Mouse (Mus musculus) hindbrain, embryonic 12.5 days (tissue): ENCODE results near the gene Fhit. TPM values are rescaled to one million over a fixed set of nuclear protein-coding genes. Genes with fewer than 3 reads are reported as not detected.

Source experiments
- ATAC-seq: fragments of 200-750 bp; cut with Nextera tagmentation; 2 replicates; pipeline ENCODE4 v1.8.0; 2017; ENCODE audit warnings: moderate TSS enrichment; ENCODE audit not compliant: low FRiP score
- H3K27ac ChIP-seq: fragments of 300-500 bp; sonication (generic); 2 replicates; pipeline ENCODE4 v1.5.1; 2016; ENCODE audit warnings: mild to moderate bottlenecking
- H3K27me3 ChIP-seq: fragments of 300-500 bp; sonication (generic); 2 replicates; pipeline ENCODE4 v1.6.1; 2016; ENCODE audit warnings: mild to moderate bottlenecking
- H3K36me3 ChIP-seq: fragments of 300-500 bp; sonication (generic); 2 replicates; pipeline ENCODE4 v1.6.1; 2016; ENCODE audit warnings: mild to moderate bottlenecking
- H3K4me1 ChIP-seq: fragments of 300-500 bp; sonication (generic); 2 replicates; pipeline ENCODE4 v1.6.1; 2016
- H3K4me2 ChIP-seq: fragments of 300-500 bp; sonication (generic); replicated peaks from 2 replicates; pipeline ENCODE4 v1.6.1; 2016; ENCODE audit warnings: mild to moderate bottlenecking
- H3K4me3 ChIP-seq: fragments of 300-500 bp; sonication (generic); 2 replicates; pipeline ENCODE4 v1.5.1; 2016; ENCODE audit warnings: mild to moderate bottlenecking
- H3K9ac ChIP-seq: fragments of 300-500 bp; sonication (generic); 2 replicates; pipeline ENCODE4 v1.6.1; 2016; ENCODE audit warnings: mild to moderate bottlenecking, moderate library complexity
- H3K9me3 ChIP-seq: fragments of 300-500 bp; sonication (generic); replicated peaks from 2 replicates; pipeline ENCODE4 v1.6.1; 2016; ENCODE audit warnings: mild to moderate bottlenecking
- whole genome bisulfite sequencing: fragments of 180-500 bp; shearing (Covaris S2); methylation state at CpG from one replicate; pipeline ENCODE4 v1.1.7; 2016; 5-methylcytosine and 5-hydroxymethylcytosine counted together
- polyA plus RNA-seq: library from polyadenylated mRNA; unstranded; fragments of >200 nt; fragmentation: Nextera tagmentation; extraction: Ambion mirVana; gene quantifications from 2 replicates; pipeline ENCODE4 v1.2.1, GENCODE M21; 2016

Gene Fhit
- polyA plus RNA-seq, 1 experiment from 2014 or later = 5.5 TPM

DNA sequence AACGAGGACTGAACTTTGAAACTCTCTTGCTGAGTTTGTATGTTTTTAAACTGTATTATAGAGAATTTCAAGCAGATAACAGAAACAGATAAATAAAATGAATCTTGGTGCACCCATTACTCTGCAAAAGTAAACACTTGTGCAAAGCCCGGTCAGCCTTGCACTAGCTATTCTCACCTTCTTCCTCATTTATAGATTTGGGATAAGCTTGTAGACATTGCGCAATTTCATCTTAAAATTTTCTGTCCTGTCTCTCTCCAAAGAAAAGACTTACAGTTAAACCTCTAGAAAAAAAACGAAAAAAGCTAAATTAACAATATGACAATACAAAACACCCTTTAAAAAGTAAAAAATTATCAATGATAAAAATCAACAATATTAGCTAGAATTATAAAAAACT, 795.0 kb downstream of the Fhit start:
- H3K36me3 ChIP-seq = no peaks in the 10 kb centered on the region
- H3K4me1 ChIP-seq = no peaks in the 10 kb centered on the region
- ATAC-seq = no peak
- no peaks in the 10 kb centered on the region for H3K27me3 ChIP-seq
- H3K4me3 ChIP-seq = no peak overlapping the region
- no peak overlapping the region for H3K27ac ChIP-seq
- H3K4me2 ChIP-seq = no peak overlapping the region
- no peak overlapping the region for H3K9ac ChIP-seq
- 97% methylated on average over 4 of the region's 4 CpGs for WGBS
- H3K9me3 ChIP-seq = no peaks in the 10 kb centered on the region

GRCm38 (mm10) chr14:10364281-10364680, 797.6 kb downstream of the Fhit start:
- no peaks in the 10 kb centered on the region for H3K36me3 ChIP-seq
- no peak overlapping the region for H3K4me2 ChIP-seq
- no peak overlapping the region for H3K9ac ChIP-seq
- no peak for ATAC-seq
- no peaks in the 10 kb centered on the region for H3K9me3 ChIP-seq
- H3K27ac ChIP-seq = no peak overlapping the region
- H3K4me3 ChIP-seq = no peak overlapping the region
- H3K27me3 ChIP-seq = no peaks in the 10 kb centered on the region
- H3K4me1 ChIP-seq = no peaks in the 10 kb centered on the region
- 62% methylated on average over 6 of the region's 6 CpGs for WGBS

DNA sequence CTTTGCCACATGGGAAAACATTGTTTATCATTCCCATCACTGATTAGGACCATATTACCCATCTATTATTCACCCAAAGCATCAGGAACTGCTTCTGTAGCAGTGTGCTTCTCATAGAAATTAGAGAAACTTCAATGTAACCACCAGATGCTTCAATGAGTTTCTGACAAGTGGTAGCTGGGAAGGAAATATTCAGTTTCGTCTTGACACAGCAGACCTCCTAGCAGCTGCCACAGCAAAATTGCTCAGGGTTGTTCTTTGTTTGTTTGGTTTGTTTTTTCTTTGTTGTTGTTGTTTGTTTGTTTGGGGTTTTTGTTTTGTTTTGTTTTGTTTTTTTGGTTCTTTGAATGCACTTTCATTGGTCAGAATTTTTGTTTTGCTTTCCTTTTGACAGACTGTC, 798.5 kb downstream of the Fhit start:
- H3K4me3 ChIP-seq = no peak overlapping the region
- no peak overlapping the region for H3K27ac ChIP-seq
- no peak overlapping the region for H3K9ac ChIP-seq
- H3K4me1 ChIP-seq = no peaks in the 10 kb centered on the region
- H3K36me3 ChIP-seq = no peaks in the 10 kb centered on the region
- no peak overlapping the region for H3K4me2 ChIP-seq
- 70% methylated on average over 1 of the region's 1 CpGs for WGBS
- H3K9me3 ChIP-seq = no peaks in the 10 kb centered on the region
- H3K27me3 ChIP-seq = no peaks in the 10 kb centered on the region
- ATAC-seq = no peak

- no peak for ATAC-seq
- Histone ChIP-seq H3K9ac (no peak overlapping the region), H3K4me3 (no peak overlapping the region), H3K36me3 (no peaks in the 10 kb centered on the region), H3K27me3 (no peaks in the 10 kb centered on the region), H3K4me1 (no peaks in the 10 kb centered on the region), H3K4me2 (no peak overlapping the region), H3K27ac (no peak overlapping the region), H3K9me3 (no peaks in the 10 kb centered on the region)
These were observed 815.9 kb downstream of the Fhit start for GRCm38 (mm10) chr14:10345905-10346304.

- Histone ChIP-seq H3K4me1 (no peaks in the 10 kb centered on the region), H3K27me3 (no peaks in the 10 kb centered on the region), H3K36me3 (no peaks in the 10 kb centered on the region), H3K4me2 (no peak overlapping the region), H3K9me3 (no peaks in the 10 kb centered on the region), H3K9ac (no peak overlapping the region), H3K4me3 (no peak overlapping the region), H3K27ac (no peak overlapping the region)
- ATAC-seq = no peak
- WGBS = 96% methylated on average over 1 of the region's 1 CpGs
These were observed 817.8 kb downstream of the Fhit start for GRCm38 (mm10) chr14:10344064-10344463.

- H3K4me3 ChIP-seq = no peak overlapping the region
- 95% methylated on average over 3 of the region's 3 CpGs for WGBS
- H3K9me3 ChIP-seq = no peaks in the 10 kb centered on the region
- no peak overlapping the region for H3K27ac ChIP-seq
- H3K27me3 ChIP-seq = no peaks in the 10 kb centered on the region
- no peak overlapping the region for H3K4me2 ChIP-seq
- no peaks in the 10 kb centered on the region for H3K36me3 ChIP-seq
- no peaks in the 10 kb centered on the region for H3K4me1 ChIP-seq
- ATAC-seq = no peak
- H3K9ac ChIP-seq = no peak overlapping the region
These were observed 845.1 kb downstream of the Fhit start for GRCm38 (mm10) chr14:10316764-10317163.

GRCm38 (mm10) chr14:10312190-10312589, 849.6 kb downstream of the Fhit start:
- no peak overlapping the region for H3K9ac ChIP-seq
- no peak overlapping the region for H3K4me2 ChIP-seq
- H3K36me3 ChIP-seq = no peaks in the 10 kb centered on the region
- H3K4me1 ChIP-seq = no peaks in the 10 kb centered on the region
- no peak overlapping the region for H3K4me3 ChIP-seq
- no peak for ATAC-seq
- WGBS = 83% methylated on average over 1 of the region's 1 CpGs
- H3K27me3 ChIP-seq = no peaks in the 10 kb centered on the region
- no peaks in the 10 kb centered on the region for H3K9me3 ChIP-seq
- H3K27ac ChIP-seq = no peak overlapping the region

- no peak overlapping the region for H3K27ac ChIP-seq
- H3K36me3 ChIP-seq = no peaks in the 10 kb centered on the region
- no peak overlapping the region for H3K4me2 ChIP-seq
- H3K4me3 ChIP-seq = no peak overlapping the region
- H3K27me3 ChIP-seq = no peaks in the 10 kb centered on the region
- H3K9ac ChIP-seq = no peak overlapping the region
- ATAC-seq = no peak
- H3K4me1 ChIP-seq = no peaks in the 10 kb centered on the region
- H3K9me3 ChIP-seq = no peaks in the 10 kb centered on the region
These were observed 856.5 kb downstream of the Fhit start for GRCm38 (mm10) chr14:10305286-10305685.

DNA sequence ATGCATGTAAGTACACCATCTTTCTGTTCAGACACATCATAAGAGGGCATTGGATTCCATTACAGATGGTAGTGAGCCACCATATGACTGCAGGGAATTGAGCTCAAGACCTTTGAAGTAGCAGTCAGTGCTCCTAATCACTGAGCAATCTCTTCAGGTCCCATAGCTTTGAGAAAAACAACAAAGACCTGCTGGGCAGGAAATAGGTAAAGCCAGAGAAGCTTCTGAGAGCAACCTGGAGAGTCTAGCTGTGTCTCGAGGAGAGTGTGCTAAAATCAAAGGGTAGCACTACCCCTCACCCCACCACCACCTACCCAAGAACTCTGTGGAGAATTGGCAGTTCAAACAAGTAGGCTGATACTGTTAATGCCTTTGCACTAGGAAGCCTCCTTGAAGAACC, 860.3 kb downstream of the Fhit start:
- Histone ChIP-seq H3K9me3 (no peaks in the 10 kb centered on the region), H3K4me2 (no peak overlapping the region), H3K27ac (no peak overlapping the region), H3K9ac (no peak overlapping the region), H3K4me3 (no peak overlapping the region), H3K27me3 (no peaks in the 10 kb centered on the region), H3K36me3 (no peaks in the 10 kb centered on the region), H3K4me1 (no peaks in the 10 kb centered on the region)
- no peak for ATAC-seq
- WGBS = 64% methylated on average over 1 of the region's 1 CpGs

GRCm38 (mm10) chr14:10300914-10301313, 860.9 kb downstream of the Fhit start:
- H3K4me1 ChIP-seq = no peaks in the 10 kb centered on the region
- H3K9me3 ChIP-seq = no peaks in the 10 kb centered on the region
- no peaks in the 10 kb centered on the region for H3K27me3 ChIP-seq
- H3K4me2 ChIP-seq = no peak overlapping the region
- no peak for ATAC-seq
- no peak overlapping the region for H3K27ac ChIP-seq
- no peak overlapping the region for H3K9ac ChIP-seq
- no peak overlapping the region for H3K4me3 ChIP-seq
- 73% methylated on average over 3 of the region's 3 CpGs for WGBS
- no peaks in the 10 kb centered on the region for H3K36me3 ChIP-seq

DNA sequence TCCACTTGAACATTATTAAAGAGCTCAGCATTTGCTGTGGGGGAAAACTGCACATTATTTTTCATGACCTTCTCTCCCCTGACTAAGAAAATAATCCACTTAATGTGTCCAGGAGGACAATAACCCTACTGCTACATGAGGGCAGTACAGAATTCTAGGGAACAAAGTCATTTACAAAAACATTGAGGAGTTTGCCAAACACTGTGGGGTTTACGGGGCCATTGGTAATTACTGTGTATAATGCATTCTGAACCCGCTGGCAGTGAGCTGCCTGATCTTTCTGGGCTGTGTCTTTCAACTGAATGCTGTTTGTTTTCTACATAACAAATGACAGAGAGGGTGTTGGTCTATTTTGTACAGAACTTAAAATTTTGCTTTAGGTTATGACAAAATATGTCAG, 862.8 kb downstream of the Fhit start:
- Histone ChIP-seq H3K27ac (no peak overlapping the region), H3K27me3 (no peaks in the 10 kb centered on the region), H3K9me3 (no peaks in the 10 kb centered on the region), H3K4me2 (no peak overlapping the region), H3K4me3 (no peak overlapping the region), H3K36me3 (no peaks in the 10 kb centered on the region), H3K9ac (no peak overlapping the region), H3K4me1 (no peaks in the 10 kb centered on the region)
- no peak for ATAC-seq
- 79% methylated on average over 2 of the region's 2 CpGs for WGBS

GRCm38 (mm10) chr14:10289043-10289442, 872.8 kb downstream of the Fhit start:
- no peak for ATAC-seq
- H3K4me3 ChIP-seq = no peak overlapping the region
- no peaks in the 10 kb centered on the region for H3K27me3 ChIP-seq
- no peak overlapping the region for H3K27ac ChIP-seq
- no peaks in the 10 kb centered on the region for H3K4me1 ChIP-seq
- WGBS = 90% methylated on average over 5 of the region's 5 CpGs
- H3K36me3 ChIP-seq = no peaks in the 10 kb centered on the region
- H3K9me3 ChIP-seq = no peaks in the 10 kb centered on the region
- no peak overlapping the region for H3K9ac ChIP-seq
- no peak overlapping the region for H3K4me2 ChIP-seq

DNA sequence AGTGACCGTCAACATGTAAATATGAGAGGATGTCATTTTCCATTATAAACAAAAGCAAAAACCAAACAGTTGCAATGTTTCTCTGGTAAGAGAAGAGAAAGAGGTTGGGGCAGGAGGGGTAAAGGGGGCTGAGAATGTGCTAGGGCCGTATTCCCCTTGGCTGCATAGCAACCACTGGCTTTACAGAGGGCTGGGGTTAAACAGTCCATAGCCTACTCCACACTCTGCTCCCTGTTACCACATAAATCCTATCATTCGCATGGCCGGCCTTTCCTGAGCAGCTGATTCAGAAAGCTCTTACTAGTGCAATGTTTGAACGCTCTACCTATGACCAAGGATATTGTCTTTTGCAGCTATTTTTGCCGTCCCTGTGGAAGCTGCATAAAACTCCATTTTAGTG, 875.8 kb downstream of the Fhit start:
- no peak overlapping the region for H3K9ac ChIP-seq
- H3K27me3 ChIP-seq = no peaks in the 10 kb centered on the region
- no peak for ATAC-seq
- no peaks in the 10 kb centered on the region for H3K36me3 ChIP-seq
- no peak overlapping the region for H3K4me2 ChIP-seq
- WGBS = 86% methylated on average over 6 of the region's 6 CpGs
- H3K27ac ChIP-seq = no peak overlapping the region
- H3K4me1 ChIP-seq = no peaks in the 10 kb centered on the region
- no peak overlapping the region for H3K4me3 ChIP-seq
- no peaks in the 10 kb centered on the region for H3K9me3 ChIP-seq

DNA sequence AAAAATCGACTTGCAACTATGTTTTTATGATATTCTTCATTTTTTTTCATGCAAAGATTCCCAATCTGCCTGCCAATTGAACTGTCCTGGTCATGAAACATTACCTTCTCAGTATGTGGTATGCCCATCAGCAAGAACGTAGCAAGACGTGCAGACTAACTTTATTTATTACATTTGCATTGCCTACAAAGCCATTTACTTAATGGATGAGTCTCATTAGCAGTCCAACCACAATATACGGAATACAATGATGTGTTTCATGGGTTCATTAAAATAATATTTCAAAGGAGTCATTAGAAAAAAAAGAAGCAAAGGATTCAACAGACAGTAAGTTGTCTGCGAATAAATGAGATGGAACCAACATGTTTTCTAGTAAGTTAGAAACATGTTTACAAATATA, 933.1 kb downstream of the Fhit start:
- Histone ChIP-seq H3K27ac (no peak overlapping the region), H3K4me3 (no peak overlapping the region), H3K4me1 (no peaks in the 10 kb centered on the region), H3K36me3 (no peaks in the 10 kb centered on the region), H3K4me2 (no peak overlapping the region), H3K27me3 (no peaks in the 10 kb centered on the region), H3K9me3 (no peaks in the 10 kb centered on the region), H3K9ac (no peak overlapping the region)
- WGBS = 66% methylated on average over 5 of the region's 5 CpGs
- no peak for ATAC-seq
